Mouse (Mus musculus) intestine, embryonic 14.5 days (tissue): Measurements from ENCODE around the gene Hlcs. TPM values are rescaled to one million over a fixed set of nuclear protein-coding genes. Genes with fewer than 3 reads are reported as not detected.

Experiments used
- ATAC-seq: fragments of 200-750 bp; cut with Nextera tagmentation; replicated peaks from 2 replicates; pipeline ENCODE4 v1.8.0; 2017; ENCODE audit warnings: low read depth, moderate number of reproducible peaks, moderate TSS enrichment, moderate library complexity; ENCODE audit not compliant: low FRiP score, low TSS enrichment
- DNase-seq: peaks from one replicate; pipeline ENCODE4 v3.0.0-alpha.2; 2018; ENCODE audit warnings: low spot score
- H3K27ac ChIP-seq: fragments of 300-500 bp; sonication (generic); 2 replicates; pipeline ENCODE4 v1.5.1; 2014; ENCODE audit warnings: low read depth, mild to moderate bottlenecking, control low read depth
- H3K27me3 ChIP-seq: fragments of 300-500 bp; sonication (generic); replicated peaks from 2 replicates; pipeline ENCODE4 v1.6.1; 2014; ENCODE audit warnings: low read length, control low read depth; ENCODE audit not compliant: control insufficient read depth, insufficient read depth
- H3K36me3 ChIP-seq: fragments of 300-500 bp; sonication (generic); 2 replicates; pipeline ENCODE4 v1.6.1; 2014; ENCODE audit warnings: low read length, control low read depth; ENCODE audit not compliant: control insufficient read depth, insufficient read depth
- H3K4me1 ChIP-seq: fragments of 300-500 bp; sonication (generic); replicated peaks from 2 replicates; pipeline ENCODE4 v1.6.1; 2014; ENCODE audit warnings: low read length, control low read depth, mixed read lengths; ENCODE audit not compliant: control insufficient read depth, insufficient read depth
- H3K4me2 ChIP-seq: fragments of 300-500 bp; sonication (generic); 2 replicates; pipeline ENCODE4 v1.6.1; 2014; ENCODE audit warnings: low read length
- H3K4me3 ChIP-seq: fragments of 300-500 bp; sonication (generic); 2 replicates; pipeline ENCODE4 v1.5.1; 2014; ENCODE audit warnings: low read depth, low read length, control low read depth, mixed read lengths
- H3K9ac ChIP-seq: fragments of 300-500 bp; sonication (generic); 2 replicates; pipeline ENCODE4 v1.6.1; 2014; ENCODE audit warnings: mild to moderate bottlenecking, low read length
- H3K9me3 ChIP-seq: fragments of 300-500 bp; sonication (generic); 2 replicates; pipeline ENCODE4 v1.6.1; 2016; ENCODE audit warnings: low read length, control low read depth; ENCODE audit not compliant: control insufficient read depth
- WGBS: fragments of 180-500 bp; shearing (Covaris S2); extraction: QIAGEN DNeasy Blood & Tissue Kit; methylation state at CpG from one replicate; pipeline ENCODE4 v1.1.7; 2014; 5-methylcytosine and 5-hydroxymethylcytosine counted together
- polyA plus RNA-seq: library from polyadenylated mRNA; unstranded; fragments of >200 nt; fragmentation: Nextera tagmentation; extraction: Ambion mirVana; gene quantifications from 2 replicates; pipeline ENCODE4 v1.2.1, GENCODE M21; 2014

The Hlcs gene
- polyA plus RNA-seq, 1 experiment from 2014 or later, result 8.9 TPM

GRCm38 (mm10) chr16:94178441-94179220 lies 134.7 kb downstream of the Hlcs start:
- Histone ChIP-seq H3K27me3 (0 out of 2 replicates have a peak, but pooled peaks cover 7% of the 10 kb centered on the region), H3K4me3 (no peak overlapping the region), H3K9me3 (no peaks in the 10 kb centered on the region), H3K4me2 (no peak overlapping the region), H3K4me1 (0 out of 2 replicates have a peak, but pooled peaks cover 4% of the 10 kb centered on the region), H3K9ac (no peak overlapping the region), H3K36me3 (no peaks in the 10 kb centered on the region), H3K27ac (no peak overlapping the region)
- WGBS, result 76% methylated on average over 16 of the region's 16 CpGs
- no peak for DNase-seq
- no peak for ATAC-seq

DNA sequence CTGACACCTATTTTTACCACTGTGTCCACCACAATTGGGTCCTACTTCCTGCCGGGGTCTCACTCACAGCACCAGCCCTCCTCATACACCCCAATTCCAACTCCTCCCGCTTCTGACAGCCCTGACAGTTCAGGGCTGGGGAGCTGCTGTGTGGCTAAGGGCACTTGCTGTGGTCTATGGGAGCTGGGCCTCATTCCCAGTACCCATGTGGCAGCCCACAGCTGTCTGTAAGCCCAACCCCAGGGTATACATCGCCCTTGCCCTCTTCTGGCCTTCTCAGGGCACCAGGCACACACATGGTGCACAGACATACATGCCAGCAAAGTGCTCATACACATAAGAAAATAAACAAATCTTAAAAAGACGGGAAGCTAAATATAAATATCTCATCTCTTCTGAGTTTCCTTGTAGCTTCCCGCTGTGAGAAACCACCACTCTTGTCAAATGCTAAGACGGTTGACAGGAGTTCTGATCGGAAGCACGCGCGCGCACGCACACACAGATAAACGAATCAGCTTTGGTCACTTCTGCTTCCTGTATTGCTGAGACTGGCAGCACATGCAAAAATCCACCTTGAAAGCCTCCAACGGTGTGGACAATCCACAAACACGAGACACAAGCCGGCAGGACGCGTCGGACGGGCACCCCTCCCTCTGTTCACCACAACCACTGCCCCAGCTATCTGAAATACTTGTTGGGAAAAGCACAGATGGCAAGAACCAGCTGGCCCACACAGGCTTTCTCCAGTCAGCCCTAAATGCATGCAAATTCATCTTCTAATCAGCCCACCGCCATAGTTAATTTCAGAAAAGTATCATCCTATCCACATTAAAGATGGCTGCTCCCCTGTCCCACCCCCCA lies 136.1 kb downstream of the Hlcs start:
- Histone ChIP-seq H3K27ac (no peak overlapping the region), H3K4me1 (0 out of 2 replicates have a peak, but pooled peaks cover 4% of the 10 kb centered on the region), H3K4me3 (no peak overlapping the region), H3K27me3 (0 out of 2 replicates have a peak, but pooled peaks cover 7% of the 10 kb centered on the region), H3K36me3 (no peaks in the 10 kb centered on the region), H3K9me3 (no peaks in the 10 kb centered on the region), H3K4me2 (no peak overlapping the region), H3K9ac (no peak overlapping the region)
- DNase-seq (no peak), ATAC-seq (no peak)
- WGBS, result 78% methylated on average over 21 of the region's 21 CpGs

DNA sequence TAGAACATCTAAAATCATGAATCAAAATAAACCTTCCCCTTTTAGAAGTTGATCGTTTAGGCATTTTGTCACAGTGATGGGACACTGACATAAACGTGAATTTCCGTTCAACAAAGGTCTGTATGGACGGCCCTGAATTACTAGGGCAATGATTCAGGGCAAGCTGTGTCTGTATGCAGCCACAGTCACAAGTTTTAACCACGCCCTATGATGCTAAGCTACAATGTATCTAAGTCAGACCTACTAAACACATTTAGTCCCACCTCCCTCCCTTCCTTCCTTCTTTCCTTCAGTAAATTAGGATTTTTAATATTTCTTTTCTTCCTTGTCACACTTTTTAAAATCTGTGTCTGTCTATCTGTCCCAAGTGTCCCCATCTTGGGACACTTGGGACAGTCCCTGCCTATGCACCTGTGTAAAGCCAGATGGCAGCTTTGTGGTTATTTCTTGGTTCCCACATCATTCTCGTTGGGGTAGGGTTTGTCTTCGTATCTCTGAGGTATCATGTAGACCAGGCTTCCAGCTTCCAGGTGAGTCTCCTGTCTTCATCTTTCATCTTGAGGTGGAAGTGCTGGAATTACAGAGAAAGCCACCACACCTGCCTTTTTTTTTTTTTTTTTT lies 137.9 kb downstream of the Hlcs start:
- Histone ChIP-seq H3K9me3 (no peaks in the 10 kb centered on the region), H3K4me1 (0 out of 2 replicates have a peak, but pooled peaks cover 4% of the 10 kb centered on the region), H3K4me2 (no peak overlapping the region), H3K9ac (no peak overlapping the region), H3K36me3 (no peaks in the 10 kb centered on the region), H3K4me3 (no peak overlapping the region), H3K27ac (no peak overlapping the region), H3K27me3 (0 out of 2 replicates have a peak, but pooled peaks cover 7% of the 10 kb centered on the region)
- WGBS, result 74% methylated on average over 7 of the region's 7 CpGs
- ATAC-seq, result no peak
- DNase-seq, result no peak

DNA sequence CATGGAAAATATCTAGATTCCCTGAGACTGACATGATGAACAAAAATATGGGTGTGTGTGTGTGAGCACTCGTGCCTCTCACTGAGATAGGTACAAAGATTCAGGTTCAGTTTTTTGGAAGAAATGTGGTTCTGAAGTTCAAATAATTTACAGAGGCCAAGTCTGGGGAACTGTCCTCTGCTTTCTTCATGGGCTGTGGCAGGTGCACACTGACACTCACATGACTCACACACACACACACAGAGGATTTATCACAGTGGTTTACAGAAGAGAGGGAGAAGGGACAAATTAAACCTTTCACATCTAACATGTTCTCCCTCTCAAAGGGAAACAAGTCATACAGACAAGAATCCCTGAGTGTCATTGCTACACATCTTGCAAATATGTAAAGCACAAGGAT lies 140.0 kb downstream of the Hlcs start:
- 80% methylated on average over 1 of the region's 1 CpGs for WGBS
- DNase-seq, result no peak
- no peaks in the 10 kb centered on the region for H3K27me3 ChIP-seq

GRCm38 (mm10) chr16:94170218-94170617 lies 143.2 kb downstream of the Hlcs start:
- no peak for ATAC-seq
- Histone ChIP-seq H3K4me1 (no peaks in the 10 kb centered on the region; the same call in 1 of the 2 replicates), H3K4me3 (no peak overlapping the region), H3K27me3 (no peaks in the 10 kb centered on the region), H3K9ac (no peak overlapping the region), H3K4me2 (no peak overlapping the region), H3K27ac (no peak overlapping the region), H3K36me3 (no peaks in the 10 kb centered on the region), H3K9me3 (no peaks in the 10 kb centered on the region)
- WGBS, result 58% methylated on average over 4 of the region's 4 CpGs
- DNase-seq, result no peak

More for the DNA sequence above, 140.0 kb downstream of the Hlcs start:
- Histone ChIP-seq H3K9me3 (no peaks in the 10 kb centered on the region), H3K4me1 (no peaks in the 10 kb centered on the region), H3K4me2 (no peak overlapping the region), H3K36me3 (no peaks in the 10 kb centered on the region), H3K4me3 (no peak overlapping the region), H3K27ac (no peak overlapping the region), H3K9ac (no peak overlapping the region)
- ATAC-seq, result no peak

GRCm38 (mm10) chr16:94168655-94169545 lies 144.5 kb downstream of the Hlcs start:
- no peak for ATAC-seq
- Histone ChIP-seq H3K27me3 (no peaks in the 10 kb centered on the region), H3K4me1 (peaks cover 13% of the 10 kb centered on the region), H3K9ac (no peak overlapping the region), H3K9me3 (no peaks in the 10 kb centered on the region), H3K4me3 (no peak overlapping the region), H3K27ac (no peak overlapping the region), H3K4me2 (no peak overlapping the region), H3K36me3 (no peaks in the 10 kb centered on the region)
- 83% methylated on average over 16 of the region's 16 CpGs for WGBS
- DNase-seq, result no peak

DNA sequence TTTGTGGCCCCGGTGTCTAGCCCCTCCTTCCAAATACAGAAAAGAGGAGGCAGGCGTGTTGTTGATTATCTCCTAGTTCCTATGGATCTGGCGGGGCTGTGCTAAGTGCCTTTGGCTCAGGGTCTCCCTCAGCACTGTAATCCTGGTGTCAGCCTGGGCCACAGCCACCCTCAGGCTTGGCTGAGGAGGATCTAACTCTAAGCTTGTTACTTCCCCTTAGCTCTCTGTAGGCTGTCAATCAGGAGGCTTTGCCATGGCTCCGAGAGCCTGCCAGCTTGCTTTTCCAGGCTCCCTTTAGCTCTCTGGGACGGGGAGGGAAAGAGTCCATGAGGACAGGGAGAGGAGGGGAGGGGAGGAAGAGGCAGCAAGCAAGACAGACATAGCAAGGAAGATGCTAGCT lies 148.4 kb downstream of the Hlcs start:
- no peak overlapping the region for H3K27ac ChIP-seq
- 24% methylated on average over 5 of the region's 5 CpGs for WGBS
- no peak for DNase-seq
- H3K4me1 ChIP-seq, result peaks cover 13% of the 10 kb centered on the region
- H3K36me3 ChIP-seq, result no peaks in the 10 kb centered on the region
- no peak overlapping the region for H3K9ac ChIP-seq
- no peak for ATAC-seq
- no peaks in the 10 kb centered on the region for H3K9me3 ChIP-seq
- no peaks in the 10 kb centered on the region for H3K27me3 ChIP-seq
- H3K4me3 ChIP-seq, result no peak overlapping the region
- H3K4me2 ChIP-seq, result no peak overlapping the region

DNA sequence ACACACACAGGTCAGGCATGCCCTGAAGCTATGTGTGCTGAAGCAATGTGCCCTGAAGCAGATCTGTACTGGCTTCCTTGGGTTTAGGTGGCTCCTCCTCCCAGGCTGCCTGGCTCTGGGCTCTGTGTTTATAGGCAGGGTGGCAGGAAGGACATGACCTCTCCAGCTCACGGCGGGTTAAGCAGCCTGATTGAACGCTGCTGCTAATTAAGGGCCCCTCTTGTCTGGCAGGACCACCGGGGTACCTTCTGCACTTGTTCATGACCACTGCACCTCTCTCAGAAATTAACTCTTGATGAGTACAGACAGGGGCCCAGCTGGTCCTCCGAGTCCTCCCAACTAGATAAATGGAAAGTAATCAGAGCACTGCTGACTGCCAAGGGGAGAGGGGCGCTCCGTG lies 149.1 kb downstream of the Hlcs start:
- Histone ChIP-seq H3K36me3 (no peaks in the 10 kb centered on the region), H3K4me1 (peaks cover 13% of the 10 kb centered on the region), H3K9ac (no peak overlapping the region), H3K27ac (no peak overlapping the region), H3K9me3 (no peaks in the 10 kb centered on the region), H3K4me3 (no peak overlapping the region), H3K27me3 (no peaks in the 10 kb centered on the region), H3K4me2 (no peak overlapping the region)
- WGBS, result 11% methylated on average over 7 of the region's 7 CpGs
- DNase-seq (no peak), ATAC-seq (no peak)
